Mouse (Mus musculus) liver, adult 2 months (tissue): Measurements from ENCODE around the gene Lpp. TPM values are rescaled to one million over a fixed set of nuclear protein-coding genes. Genes with fewer than 3 reads are reported as not detected.

ENCODE experiments used
- DNase-seq: peaks from one replicate; pipeline ENCODE4 v3.0.0-alpha.2; 2011; ENCODE audit warnings: low read depth, low spot score; ENCODE audit errors: extremely low read depth
- H3K27ac ChIP-seq: fragments of 200-500 bp; replicated peaks from 2 replicates; pipeline ENCODE4 v1.5.1; 2012; ENCODE audit warnings: low read depth, mild to moderate bottlenecking, control low read depth, inconsistent platforms, low read length; ENCODE audit not compliant: insufficient read depth
- H3K27me3 ChIP-seq: fragments of 200-500 bp; 2 replicates; pipeline ENCODE4 v1.6.1; 2012; ENCODE audit warnings: mild to moderate bottlenecking, moderate library complexity, low read length, inconsistent platforms; ENCODE audit not compliant: control insufficient read depth, insufficient read depth
- H3K36me3 ChIP-seq: fragments of 200-500 bp; 2 replicates; pipeline ENCODE4 v1.6.1; 2012; ENCODE audit warnings: low read length, inconsistent platforms; ENCODE audit not compliant: control insufficient read depth, insufficient read depth
- H3K4me1 ChIP-seq: fragments of 200-500 bp; 2 replicates; pipeline ENCODE4 v1.6.1; 2011; ENCODE audit warnings: low read length; ENCODE audit not compliant: control insufficient read depth, insufficient read depth
- H3K4me3 ChIP-seq: fragments of 200-500 bp; 2 replicates; pipeline ENCODE4 v1.5.1; 2011; ENCODE audit warnings: low read depth, mild to moderate bottlenecking, control low read depth, low read length, moderate library complexity; ENCODE audit not compliant: insufficient read depth
- H3K79me2 ChIP-seq: fragments of 200-500 bp; 2 replicates; pipeline ENCODE4 v1.6.1; 2012; ENCODE audit warnings: inconsistent platforms, mild to moderate bottlenecking, low read length, moderate library complexity; ENCODE audit not compliant: control insufficient read depth, insufficient read depth
- H3K9ac ChIP-seq: fragments of 200-500 bp; 2 replicates; pipeline ENCODE4 v1.6.1; 2012; ENCODE audit warnings: low read depth, mild to moderate bottlenecking, control low read depth, inconsistent platforms, low read length
- CTCF ChIP-seq: fragments of 200-500 bp; IDR thresholded peaks from 2 replicates; pipeline ENCODE4 v1.5.1; 2011; ENCODE audit warnings: low read depth, low read length, control low read depth
- POLR2A ChIP-seq: fragments of 200-500 bp; IDR thresholded peaks from 2 replicates; pipeline ENCODE4 v1.6.1; 2011; ENCODE audit warnings: low read length, control low read depth; ENCODE audit not compliant: insufficient read depth; ENCODE audit errors: extremely low read depth
- WGBS: fragments of 180-500 bp; shearing (Covaris S2); methylation state at CpG from one replicate; pipeline ENCODE4 v1.1.7; 2018; 5-methylcytosine and 5-hydroxymethylcytosine counted together
- polyA plus RNA-seq: library from polyadenylated mRNA; depleted of rRNA; stranded (reverse); fragments of >200 nt; gene quantifications from 2 replicates; pipeline ENCODE4 v1.2.3, GENCODE M21; 2012
- total RNA-seq: library from RNA; depleted of rRNA; stranded (reverse); fragments of >200 nt; gene quantifications from 2 replicates; pipeline ENCODE4 v1.2.3, GENCODE M21; 2014

The Lpp gene
- total and polyA plus RNA-seq, 2 experiments, result 7.5 to 23.0 TPM

DNA sequence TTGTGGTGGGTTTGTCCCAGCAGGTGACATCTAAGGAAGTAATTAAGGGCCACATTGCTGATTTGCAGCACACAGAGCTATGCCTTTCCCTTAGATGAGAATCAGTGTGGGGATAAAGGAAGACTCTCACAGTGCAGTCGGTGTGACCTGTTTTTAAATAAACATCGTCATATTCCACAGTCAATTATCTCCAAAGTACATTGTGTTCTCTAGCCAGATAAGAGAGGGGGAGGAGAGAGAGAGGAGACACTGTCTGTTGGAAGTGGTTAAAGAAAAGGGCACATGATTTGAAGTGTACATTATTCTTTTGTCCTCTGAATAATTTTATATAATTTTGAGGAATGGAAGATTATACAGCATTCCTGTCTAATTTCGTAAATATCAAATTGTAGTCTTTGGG lies 388.6 kb downstream of the Lpp start:
- Histone ChIP-seq H3K36me3 (no peaks in the 10 kb centered on the region), H3K79me2 (no peaks in the 10 kb centered on the region; the same call in 1 of the 2 replicates), H3K9ac (no peak overlapping the region), H3K4me3 (no peak overlapping the region), H3K4me1 (peaks cover 3% of the 10 kb centered on the region; the same call in 1 of the 2 replicates), H3K27me3 (no peaks in the 10 kb centered on the region), H3K27ac (no peak overlapping the region)
- WGBS, result 39% methylated on average over 3 of the region's 3 CpGs
- DNase-seq, result peak; percentile 52
- TF ChIP-seq POLR2A (no peak), CTCF (no peak)

DNA sequence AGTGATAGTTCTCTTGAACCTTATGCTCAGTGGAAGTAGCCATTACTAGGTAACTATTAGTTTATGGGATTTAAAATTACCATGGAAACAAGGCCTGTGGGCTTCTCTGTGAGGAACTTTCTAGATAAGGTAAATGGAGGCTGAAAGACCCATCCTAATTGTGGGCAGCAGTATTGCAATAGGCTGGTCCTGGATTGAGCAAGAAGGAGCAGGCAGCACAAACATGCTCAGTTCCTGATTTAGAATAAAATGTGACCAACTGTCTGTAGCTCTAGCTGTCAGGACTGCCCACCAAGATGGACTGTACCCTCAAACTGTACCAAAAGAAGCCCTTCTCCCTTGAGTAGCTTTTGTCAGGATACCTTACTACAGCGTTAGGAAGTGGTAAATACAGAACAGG lies 392.3 kb downstream of the Lpp start:
- TF ChIP-seq POLR2A (no peak), CTCF (no peak)
- WGBS, result 92% methylated on average over 1 of the region's 1 CpGs

DNA sequence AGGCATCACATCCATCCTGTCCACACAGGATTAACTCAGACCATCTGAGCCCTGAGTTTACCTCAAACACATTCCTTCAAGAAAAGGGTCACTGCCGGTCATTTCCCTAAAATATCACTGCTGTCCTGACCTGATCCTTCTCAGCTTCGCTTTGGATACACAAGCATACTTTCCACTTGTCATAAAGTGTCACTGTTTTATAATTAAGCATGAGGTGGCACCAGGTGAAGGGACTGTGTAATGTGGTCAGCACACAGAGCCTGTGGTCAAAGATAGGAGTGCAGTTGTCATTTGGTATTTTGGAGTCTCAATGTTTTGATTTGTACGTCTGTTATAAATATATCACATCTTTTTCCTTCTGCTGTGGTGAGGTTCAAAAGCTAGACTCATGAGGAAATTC lies 395.7 kb downstream of the Lpp start:
- Histone ChIP-seq H3K27ac (no peak overlapping the region), H3K79me2 (no peaks in the 10 kb centered on the region; the same call in 1 of the 2 replicates), H3K36me3 (no peaks in the 10 kb centered on the region), H3K9ac (no peak overlapping the region), H3K27me3 (no peaks in the 10 kb centered on the region), H3K4me1 (no peaks in the 10 kb centered on the region), H3K4me3 (no peak overlapping the region)
- WGBS, result 95% methylated on average over 3 of the region's 3 CpGs
- no peak for DNase-seq
- TF ChIP-seq POLR2A (no peak), CTCF (no peak)

More for the DNA sequence above, 392.3 kb downstream of the Lpp start:
- DNase-seq, result no peak
- H3K36me3 ChIP-seq, result no peaks in the 10 kb centered on the region
- no peak overlapping the region for H3K9ac ChIP-seq
- H3K4me1 ChIP-seq, result peaks cover 3% of the 10 kb centered on the region; the same call in 1 of the 2 replicates
- H3K27ac ChIP-seq, result no peak overlapping the region
- no peaks in the 10 kb centered on the region for H3K27me3 ChIP-seq
- H3K4me3 ChIP-seq, result no peak overlapping the region
- H3K79me2 ChIP-seq, result no peaks in the 10 kb centered on the region; the same call in 1 of the 2 replicates

DNA sequence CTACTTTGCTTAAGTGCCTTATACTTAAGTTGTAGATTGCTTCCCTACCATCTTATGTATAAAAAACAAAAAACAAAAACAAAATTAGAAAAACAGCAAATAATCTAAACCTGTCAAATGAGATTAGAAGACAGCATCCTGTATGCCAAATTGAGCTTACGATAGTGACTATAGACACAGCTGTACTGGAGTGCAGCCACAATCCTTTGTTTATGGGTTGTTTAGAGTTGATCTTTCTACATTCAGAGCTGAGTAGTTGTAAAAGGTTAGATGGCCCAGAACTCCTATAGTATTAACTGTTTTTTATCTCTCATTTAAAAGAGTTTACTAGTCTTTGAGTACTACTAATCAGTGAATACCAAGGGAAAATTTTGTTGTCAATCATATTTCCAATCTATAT lies 398.1 kb downstream of the Lpp start:
- no peaks in the 10 kb centered on the region; the same call in 1 of the 2 replicates for H3K79me2 ChIP-seq
- H3K9ac ChIP-seq, result no peak overlapping the region
- DNase-seq, result no peak
- no peak overlapping the region for H3K27ac ChIP-seq
- H3K27me3 ChIP-seq, result no peaks in the 10 kb centered on the region
- TF ChIP-seq CTCF, result no peak
- no peak for TF ChIP-seq POLR2A
- no peaks in the 10 kb centered on the region for H3K4me1 ChIP-seq
- H3K4me3 ChIP-seq, result no peak overlapping the region
- 97% methylated on average over 1 of the region's 1 CpGs for WGBS
- H3K36me3 ChIP-seq, result no peaks in the 10 kb centered on the region

DNA sequence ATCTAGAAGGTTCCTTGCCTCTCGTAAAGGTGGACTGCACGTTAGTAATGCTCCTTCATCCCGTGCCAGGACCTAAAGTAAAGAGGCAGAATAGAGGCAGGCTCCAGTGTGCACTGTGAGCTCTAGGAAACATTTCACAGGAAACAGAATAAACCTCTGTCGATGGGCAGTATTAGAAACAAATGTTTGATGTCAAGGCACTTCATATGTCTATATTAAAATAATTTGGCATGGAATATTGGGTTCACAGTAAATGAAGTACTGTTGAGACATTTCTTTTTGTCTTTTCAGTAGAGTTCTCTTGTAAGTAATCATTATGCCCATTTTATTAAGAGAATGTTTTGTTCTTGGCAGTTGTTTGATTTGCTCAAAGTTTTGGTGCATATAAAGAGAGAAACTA lies 398.7 kb downstream of the Lpp start:
- Histone ChIP-seq H3K4me1 (no peaks in the 10 kb centered on the region), H3K4me3 (no peak overlapping the region), H3K36me3 (no peaks in the 10 kb centered on the region), H3K79me2 (no peaks in the 10 kb centered on the region), H3K9ac (no peak overlapping the region), H3K27me3 (no peaks in the 10 kb centered on the region), H3K27ac (no peak overlapping the region)
- no peak for TF ChIP-seq CTCF
- no peak for TF ChIP-seq POLR2A
- 93% methylated on average over 4 of the region's 4 CpGs for WGBS
- DNase-seq, result no peak

DNA sequence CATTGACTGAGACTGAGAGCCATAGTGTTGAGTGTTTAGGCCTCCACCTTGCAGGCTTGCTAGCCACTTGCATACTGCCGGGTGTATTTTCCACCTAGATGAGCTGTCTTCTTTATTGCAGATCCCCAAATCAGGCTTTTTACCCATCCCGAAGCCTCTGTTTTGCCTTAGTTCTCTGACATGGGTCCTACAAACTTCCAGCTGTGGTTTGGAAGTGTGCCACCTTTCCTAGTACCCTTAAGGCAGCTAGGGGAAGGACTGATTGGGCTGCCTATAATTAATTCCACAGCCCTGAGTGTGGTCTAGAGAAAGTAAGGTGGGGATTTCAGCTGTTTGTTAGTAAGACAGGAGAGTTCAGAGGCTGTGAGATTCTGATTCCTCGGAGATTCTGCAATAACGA lies 399.5 kb downstream of the Lpp start:
- H3K27me3 ChIP-seq, result no peaks in the 10 kb centered on the region
- no peak overlapping the region for H3K9ac ChIP-seq
- no peak overlapping the region for H3K27ac ChIP-seq
- TF ChIP-seq CTCF, result no peak
- no peak for TF ChIP-seq POLR2A
- peaks cover 2% of the 10 kb centered on the region; the same call in 1 of the 2 replicates for H3K4me1 ChIP-seq
- no peak overlapping the region for H3K4me3 ChIP-seq
- DNase-seq, result no peak
- no peaks in the 10 kb centered on the region for H3K79me2 ChIP-seq
- 98% methylated on average over 4 of the region's 4 CpGs for WGBS
- H3K36me3 ChIP-seq, result no peaks in the 10 kb centered on the region
